Mouse (Mus musculus): ENCODE measurements around the gene Stn1. TPM values are rescaled to one million over a fixed set of nuclear protein-coding genes. Genes with fewer than 3 reads are reported as not detected.

Stn1 gene
- polyA plus RNA-seq, 1 experiment from 2014 or later, result 49.7 TPM

DNA sequence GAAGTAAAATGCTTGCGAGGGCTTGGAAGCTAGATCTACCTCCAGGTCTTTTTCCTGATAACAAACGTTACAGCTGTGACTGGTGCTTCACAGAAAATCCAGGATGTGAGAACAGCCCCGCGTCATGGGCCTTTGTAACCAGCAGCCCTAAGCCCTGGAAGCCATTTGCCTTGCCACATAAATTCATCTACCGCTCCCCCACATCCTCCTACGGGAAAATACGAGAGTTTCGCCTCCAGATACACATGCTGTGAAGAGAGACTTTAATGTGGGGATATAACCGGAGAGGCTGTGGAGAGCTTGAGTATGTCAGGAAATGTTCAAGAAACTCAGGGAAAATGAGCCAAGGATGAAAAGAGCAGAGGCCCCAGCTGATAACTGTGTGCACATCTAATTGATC is 11.9 kb upstream of the Stn1 start:
- no peak for ATAC-seq (ENCODE audit: insufficient read depth, low FRiP score)
- Histone ChIP-seq H3K9me3 (replicated peaks; ENCODE audit: control insufficient read depth, low read length) (no peaks in the 10 kb centered on the region), H3K4me2 (ENCODE audit: low read depth, low read length) (no peak overlapping the region), H3K9ac (ENCODE audit: low read length) (no peak overlapping the region), H3K4me1 (ENCODE audit: control insufficient read depth, insufficient read depth, low read length) (no peaks in the 10 kb centered on the region), H3K36me3 (ENCODE audit: control insufficient read depth, insufficient read depth, low read length) (no peaks in the 10 kb centered on the region), H3K27ac (ENCODE audit: low read length) (no peak overlapping the region), H3K4me3 (replicated peaks; ENCODE audit: low read length) (no peak overlapping the region), H3K27me3 (ENCODE audit: control insufficient read depth, insufficient read depth, low read length) (no peaks in the 10 kb centered on the region)
- 75% methylated on average over 9 of the region's 9 CpGs for WGBS

DNA sequence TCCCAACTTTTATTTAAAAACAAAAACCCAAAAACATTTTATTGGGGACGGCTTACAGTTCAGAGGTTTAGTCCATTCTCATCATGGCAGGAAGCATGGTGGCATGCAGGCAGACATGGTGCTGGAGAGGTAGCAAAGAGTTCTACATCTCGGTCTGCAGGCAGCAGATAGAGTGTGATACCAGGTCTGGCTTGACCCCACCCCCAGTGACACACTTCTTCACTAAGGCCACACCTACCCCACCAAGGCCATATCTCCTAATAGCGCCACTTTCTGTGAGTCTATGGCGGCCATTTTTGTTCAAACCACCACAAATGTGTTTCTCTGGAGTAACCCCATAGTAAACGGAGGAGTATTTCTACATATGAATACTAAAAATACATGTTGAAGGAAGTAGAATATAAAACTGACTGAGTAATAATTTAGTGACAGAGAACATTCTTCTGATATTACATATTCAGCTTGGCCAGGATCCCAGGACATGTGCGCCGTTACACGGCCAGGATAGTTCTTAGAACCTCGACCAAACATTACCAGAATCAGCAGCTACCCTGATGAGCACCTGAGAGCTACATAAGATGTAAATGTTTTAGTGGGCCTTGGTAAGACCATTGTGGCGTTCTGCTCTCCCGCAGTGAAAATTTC is 11.2 kb upstream of the Stn1 start:
- H3K36me3 ChIP-seq (ENCODE audit: control insufficient read depth, insufficient read depth, low read length), result no peaks in the 10 kb centered on the region
- no peaks in the 10 kb centered on the region for H3K9me3 ChIP-seq (replicated peaks; ENCODE audit: control insufficient read depth, low read length)
- H3K9ac ChIP-seq (ENCODE audit: low read length), result no peak overlapping the region
- no peak overlapping the region for H3K27ac ChIP-seq (ENCODE audit: low read length)
- no peaks in the 10 kb centered on the region for H3K4me1 ChIP-seq (ENCODE audit: control insufficient read depth, insufficient read depth, low read length)
- H3K4me3 ChIP-seq (replicated peaks; ENCODE audit: low read length), result no peak overlapping the region
- no peak overlapping the region for H3K4me2 ChIP-seq (ENCODE audit: low read depth, low read length)
- WGBS, result 82% methylated on average over 11 of the region's 11 CpGs
- no peaks in the 10 kb centered on the region for H3K27me3 ChIP-seq (ENCODE audit: control insufficient read depth, insufficient read depth, low read length)
- no peak; the same call in 1 of the 2 replicates for ATAC-seq (ENCODE audit: insufficient read depth, low FRiP score)

DNA sequence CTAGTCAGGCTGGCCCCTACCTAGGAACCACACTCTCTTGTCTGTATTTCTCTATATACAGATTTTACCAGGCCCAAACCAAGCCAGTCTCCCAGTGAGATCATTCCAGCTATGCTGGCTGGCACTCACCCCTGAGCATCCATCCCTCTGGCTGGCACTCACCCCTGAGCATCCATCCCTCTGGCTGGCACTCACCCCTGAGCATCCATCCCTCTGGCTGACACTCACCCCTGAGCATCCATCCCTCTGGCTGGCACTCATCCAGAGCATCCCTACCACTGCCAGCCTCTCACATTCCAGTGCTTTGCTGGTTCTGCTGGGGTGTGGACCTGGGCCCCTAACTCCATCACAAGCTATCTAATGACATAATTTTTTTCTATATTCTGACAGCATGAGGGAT is 8.2 kb upstream of the Stn1 start:
- ATAC-seq (ENCODE audit: insufficient read depth, low FRiP score), result no peak
- Histone ChIP-seq H3K27ac (ENCODE audit: low read length) (no peak overlapping the region), H3K27me3 (ENCODE audit: control insufficient read depth, insufficient read depth, low read length) (no peaks in the 10 kb centered on the region), H3K36me3 (ENCODE audit: control insufficient read depth, insufficient read depth, low read length) (no peaks in the 10 kb centered on the region), H3K9ac (ENCODE audit: low read length) (no peak overlapping the region), H3K4me3 (replicated peaks; ENCODE audit: low read length) (no peak overlapping the region), H3K9me3 (replicated peaks; ENCODE audit: control insufficient read depth, low read length) (no peaks in the 10 kb centered on the region), H3K4me2 (ENCODE audit: low read depth, low read length) (no peak overlapping the region), H3K4me1 (ENCODE audit: control insufficient read depth, insufficient read depth, low read length) (no peaks in the 10 kb centered on the region)

GRCm38 (mm10) chr19:47545055-47545454 is 7.7 kb upstream of the Stn1 start:
- ATAC-seq (ENCODE audit: insufficient read depth, low FRiP score), result no peak
- H3K4me3 ChIP-seq (replicated peaks; ENCODE audit: low read length), result no peak overlapping the region
- WGBS, result 30% methylated on average over 3 of the region's 3 CpGs

DNA sequence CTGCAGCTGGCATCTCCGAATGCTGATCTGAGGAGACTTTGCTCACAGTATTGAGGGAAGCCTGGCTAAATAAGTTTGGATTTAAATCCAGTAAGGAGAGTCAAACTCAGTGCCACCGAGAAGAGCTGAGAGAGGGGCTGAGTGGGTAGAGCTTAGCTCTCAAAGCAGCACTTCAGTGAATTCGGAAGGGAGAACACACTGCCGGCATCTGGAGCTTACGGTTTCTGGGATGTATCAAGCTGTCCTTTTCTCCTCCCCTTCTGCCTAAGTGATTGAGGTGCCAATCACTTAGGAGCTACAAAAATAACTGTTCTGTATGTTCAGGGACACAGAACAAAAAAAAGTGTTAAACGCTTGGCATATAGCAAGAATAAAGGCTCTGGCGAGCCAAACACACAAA is 5.1 kb upstream of the Stn1 start:
- H3K27ac ChIP-seq (ENCODE audit: low read length), result no peak overlapping the region
- H3K9me3 ChIP-seq (replicated peaks; ENCODE audit: control insufficient read depth, low read length), result no peaks in the 10 kb centered on the region
- peaks cover 17% of the 10 kb centered on the region for H3K4me1 ChIP-seq (ENCODE audit: control insufficient read depth, insufficient read depth, low read length)
- ATAC-seq (ENCODE audit: insufficient read depth, low FRiP score), result no peak
- H3K36me3 ChIP-seq (ENCODE audit: control insufficient read depth, insufficient read depth, low read length), result no peaks in the 10 kb centered on the region
- no peaks in the 10 kb centered on the region for H3K27me3 ChIP-seq (ENCODE audit: control insufficient read depth, insufficient read depth, low read length)
- H3K4me2 ChIP-seq (ENCODE audit: low read depth, low read length), result no peak overlapping the region
- H3K9ac ChIP-seq (ENCODE audit: low read length), result no peak overlapping the region
- 68% methylated on average over 7 of the region's 7 CpGs for WGBS
- H3K4me3 ChIP-seq (replicated peaks; ENCODE audit: low read length), result no peak overlapping the region

More at GRCm38 (mm10) chr19:47545055-47545454, 7.7 kb upstream of the Stn1 start:
- H3K36me3 ChIP-seq (ENCODE audit: control insufficient read depth, insufficient read depth, low read length), result no peaks in the 10 kb centered on the region
- H3K4me1 ChIP-seq (ENCODE audit: control insufficient read depth, insufficient read depth, low read length), result no peaks in the 10 kb centered on the region
- no peak overlapping the region for H3K9ac ChIP-seq (ENCODE audit: low read length)
- no peaks in the 10 kb centered on the region for H3K27me3 ChIP-seq (ENCODE audit: control insufficient read depth, insufficient read depth, low read length)
- H3K27ac ChIP-seq (ENCODE audit: low read length), result no peak overlapping the region
- no peaks in the 10 kb centered on the region for H3K9me3 ChIP-seq (replicated peaks; ENCODE audit: control insufficient read depth, low read length)
- H3K4me2 ChIP-seq (ENCODE audit: low read depth, low read length), result no peak overlapping the region

GRCm38 (mm10) chr19:47538801-47539200 is 1.5 kb upstream of the Stn1 start:
- Histone ChIP-seq H3K9ac (ENCODE audit: low read length) (peak overlapping the region; percentile 52; the same call in 1 of the 2 replicates), H3K4me3 (replicated peaks; ENCODE audit: low read length) (no peak overlapping the region), H3K27ac (ENCODE audit: low read length) (peak overlapping the region; percentile 85), H3K4me2 (ENCODE audit: low read depth, low read length) (0 out of 2 replicates have a peak overlapping the region, but pooled peaks have one; percentile 7), H3K4me1 (ENCODE audit: control insufficient read depth, insufficient read depth, low read length) (peaks cover 34% of the 10 kb centered on the region), H3K36me3 (ENCODE audit: control insufficient read depth, insufficient read depth, low read length) (no peaks in the 10 kb centered on the region), H3K27me3 (ENCODE audit: control insufficient read depth, insufficient read depth, low read length) (no peaks in the 10 kb centered on the region), H3K9me3 (replicated peaks; ENCODE audit: control insufficient read depth, low read length) (no peaks in the 10 kb centered on the region)
- ATAC-seq (ENCODE audit: insufficient read depth, low FRiP score), result peak; percentile 18; the same call in 1 of the 2 replicates
- WGBS, result 6% methylated on average over 6 of the region's 6 CpGs

DNA sequence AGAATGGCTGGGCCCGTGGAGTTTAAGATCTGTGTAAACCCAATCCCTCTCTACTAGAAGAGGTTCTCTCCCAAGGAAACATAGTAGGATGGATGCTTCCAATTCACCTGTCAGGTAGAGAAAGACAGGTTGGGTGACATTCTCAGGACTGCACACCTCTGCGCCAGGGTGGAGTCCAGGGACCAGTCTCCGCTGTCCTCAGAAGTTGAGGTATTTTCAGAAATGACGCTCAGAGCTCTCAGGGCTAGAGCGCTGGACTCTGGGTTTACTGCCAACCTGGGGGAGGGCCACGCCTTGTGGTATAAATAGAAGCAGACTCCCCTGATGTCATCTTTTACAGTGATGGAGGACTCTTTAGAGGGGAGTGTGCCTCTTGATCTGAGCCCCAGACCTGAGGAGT is 572 bp upstream of the Stn1 start:
- Histone ChIP-seq H3K9ac (ENCODE audit: low read length) (peak overlapping the region; percentile 59; the same call in 1 of the 2 replicates), H3K4me3 (replicated peaks; ENCODE audit: low read length) (peak overlapping the region; percentile 65; the same call in 1 of the 2 replicates), H3K4me2 (ENCODE audit: low read depth, low read length) (peak overlapping the region; percentile 61), H3K36me3 (ENCODE audit: control insufficient read depth, insufficient read depth, low read length) (0 out of 2 replicates have a peak, but pooled peaks cover 1% of the 10 kb centered on the region), H3K27ac (ENCODE audit: low read length) (peak overlapping the region; percentile 85), H3K9me3 (replicated peaks; ENCODE audit: control insufficient read depth, low read length) (no peaks in the 10 kb centered on the region), H3K27me3 (ENCODE audit: control insufficient read depth, insufficient read depth, low read length) (no peaks in the 10 kb centered on the region), H3K4me1 (ENCODE audit: control insufficient read depth, insufficient read depth, low read length) (peaks cover 34% of the 10 kb centered on the region)
- 0 out of 2 replicates have a peak, but pooled peaks have one; percentile 4 for ATAC-seq (ENCODE audit: insufficient read depth, low FRiP score)
- WGBS, result 54% methylated on average over 6 of the region's 6 CpGs

- Histone ChIP-seq H3K4me2 (ENCODE audit: low read depth, low read length) (peak overlapping the region; percentile 61), H3K4me3 (replicated peaks; ENCODE audit: low read length) (peak overlapping the region; percentile 65), H3K9me3 (replicated peaks; ENCODE audit: control insufficient read depth, low read length) (peaks cover 4% of the 10 kb centered on the region; the same call in 1 of the 2 replicates), H3K36me3 (ENCODE audit: control insufficient read depth, insufficient read depth, low read length) (peaks cover 7% of the 10 kb centered on the region; the same call in 1 of the 2 replicates), H3K9ac (ENCODE audit: low read length) (peak overlapping the region; percentile 86), H3K27me3 (ENCODE audit: control insufficient read depth, insufficient read depth, low read length) (no peaks in the 10 kb centered on the region), H3K27ac (ENCODE audit: low read length) (peak overlapping the region; percentile 94), H3K4me1 (ENCODE audit: control insufficient read depth, insufficient read depth, low read length) (peaks cover 34% of the 10 kb centered on the region)
- ATAC-seq (ENCODE audit: insufficient read depth, low FRiP score), result peak; percentile 96
- WGBS, result 3% methylated on average over 38 of the region's 39 CpGs
Measured at GRCm38 (mm10) chr19:47536521-47537299, 597 bp downstream of the Stn1 start.

DNA sequence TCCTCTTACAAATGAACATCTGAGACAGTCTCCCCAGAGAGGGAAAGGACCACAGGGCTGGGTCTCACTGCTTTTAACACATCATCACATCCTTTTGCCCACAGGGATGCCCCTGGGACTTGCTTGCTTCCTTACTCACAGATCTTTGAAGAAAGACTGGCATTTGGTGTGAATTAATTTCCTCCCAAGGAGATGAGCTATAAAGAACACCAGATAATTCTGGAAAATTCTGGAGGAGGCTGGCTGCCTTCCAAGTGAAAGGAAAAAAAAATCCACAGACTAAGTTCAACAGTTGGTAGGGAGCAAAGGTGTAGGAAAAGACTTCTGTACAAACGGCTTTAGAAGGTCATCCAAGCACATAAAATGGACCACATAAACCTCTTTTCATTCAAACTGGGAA is 3.2 kb downstream of the Stn1 start:
- Histone ChIP-seq H3K9me3 (replicated peaks; ENCODE audit: control insufficient read depth, low read length) (peaks cover 4% of the 10 kb centered on the region; the same call in 1 of the 2 replicates), H3K27me3 (ENCODE audit: control insufficient read depth, insufficient read depth, low read length) (no peaks in the 10 kb centered on the region), H3K27ac (ENCODE audit: low read length) (no peak overlapping the region), H3K36me3 (ENCODE audit: control insufficient read depth, insufficient read depth, low read length) (peaks cover 7% of the 10 kb centered on the region; the same call in 1 of the 2 replicates), H3K4me2 (ENCODE audit: low read depth, low read length) (no peak overlapping the region), H3K4me3 (replicated peaks; ENCODE audit: low read length) (no peak overlapping the region), H3K4me1 (ENCODE audit: control insufficient read depth, insufficient read depth, low read length) (peaks cover 33% of the 10 kb centered on the region), H3K9ac (ENCODE audit: low read length) (no peak overlapping the region)
- ATAC-seq (ENCODE audit: insufficient read depth, low FRiP score), result no peak
- 58% methylated on average over 1 of the region's 1 CpGs for WGBS
